Mouse (Mus musculus) lung, postnatal 0 days (tissue): Measurements from ENCODE around the gene Abhd17c.

Source experiments
- CTCF ChIP-seq: IDR thresholded peaks from 2 replicates; pipeline ENCODE4 v1.5.1; 2016; ENCODE audit warnings: antibody characterized with exemption, mild to moderate bottlenecking
- EP300 ChIP-seq: IDR thresholded peaks from 2 replicates; pipeline ENCODE4 v1.6.1; 2016; ENCODE audit warnings: antibody characterized with exemption, mild to moderate bottlenecking, control low read depth

GRCm38 (mm10) chr7:84088191-84088590, 63.5 kb downstream of the Abhd17c start:
- TF ChIP-seq EP300 (no peak), CTCF (no peak)
